Mouse (Mus musculus): ENCODE measurements around the gene Fbxo40. TPM values are rescaled to one million over a fixed set of nuclear protein-coding genes. Genes with fewer than 3 reads are reported as not detected.

Fbxo40 gene
- polyA plus RNA-seq, 1 experiment from 2014 or later: 0.03 TPM

DNA sequence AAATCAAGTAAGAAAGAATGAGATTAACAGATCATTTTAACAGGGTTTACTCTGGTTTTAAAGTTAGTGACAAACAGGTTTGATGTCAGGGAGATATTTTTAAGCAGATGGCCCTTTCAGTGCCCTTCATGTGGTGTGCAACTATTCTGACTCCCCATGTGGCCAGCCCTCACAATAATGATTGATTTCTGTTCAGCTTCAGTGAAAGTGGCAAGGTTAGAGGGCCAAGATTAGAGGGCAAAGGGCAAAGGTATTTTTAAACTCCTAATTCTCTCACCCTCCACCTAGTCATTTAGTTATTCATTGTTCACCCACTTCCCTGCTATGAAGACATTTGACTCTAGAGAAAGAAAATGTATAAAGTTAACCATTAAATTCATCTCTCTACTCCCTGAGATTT, 2.2 kb downstream of the Fbxo40 start:
- Histone ChIP-seq H3K27me3 (replicated peaks; ENCODE audit: control insufficient read depth, insufficient read depth, low read length) (no peaks in the 10 kb centered on the region), H3K4me3 (ENCODE audit: low read depth, low read length) (no peak overlapping the region), H3K4me1 (replicated peaks; ENCODE audit: control insufficient read depth, insufficient read depth, low read length) (no peaks in the 10 kb centered on the region), H3K36me3 (ENCODE audit: control insufficient read depth, insufficient read depth) (no peaks in the 10 kb centered on the region), H3K9ac (ENCODE audit: low read depth, low read length) (no peak overlapping the region), H3K27ac (ENCODE audit: low read depth, low read length) (no peak overlapping the region), H3K4me2 (replicated peaks; ENCODE audit: low read depth) (no peak overlapping the region), H3K9me3 (ENCODE audit: control insufficient read depth) (no peaks in the 10 kb centered on the region)
- ATAC-seq: no peak
- no peak for TF ChIP-seq CTCF (IDR thresholded peaks at IDR 0.05; ENCODE audit: low read depth)

DNA sequence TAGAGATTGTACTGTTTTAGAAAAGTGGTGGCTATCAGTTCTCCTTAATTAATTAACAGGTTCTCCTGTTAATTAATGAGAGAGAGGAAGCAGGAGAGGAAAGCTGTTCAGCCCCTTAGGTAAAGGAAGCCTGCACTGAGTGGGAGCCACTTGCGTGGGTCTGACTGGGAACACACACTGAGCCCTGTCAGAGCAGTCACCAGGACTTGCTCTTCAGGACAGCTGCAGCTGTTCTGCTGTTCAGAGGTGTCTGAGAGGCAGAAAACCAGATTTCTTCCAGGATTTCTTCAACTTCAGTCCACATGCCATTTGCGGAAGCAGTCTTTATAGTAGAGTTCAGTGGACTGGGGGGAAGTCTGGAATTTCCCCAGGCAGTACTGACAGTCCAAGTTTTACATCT, 2.9 kb downstream of the Fbxo40 start:
- Histone ChIP-seq H3K9me3 (ENCODE audit: control insufficient read depth) (no peaks in the 10 kb centered on the region), H3K4me1 (replicated peaks; ENCODE audit: control insufficient read depth, insufficient read depth, low read length) (no peaks in the 10 kb centered on the region), H3K27ac (ENCODE audit: low read depth, low read length) (no peak overlapping the region), H3K4me3 (ENCODE audit: low read depth, low read length) (no peak overlapping the region), H3K36me3 (ENCODE audit: control insufficient read depth, insufficient read depth) (no peaks in the 10 kb centered on the region), H3K4me2 (replicated peaks; ENCODE audit: low read depth) (no peak overlapping the region), H3K9ac (ENCODE audit: low read depth, low read length) (no peak overlapping the region), H3K27me3 (replicated peaks; ENCODE audit: control insufficient read depth, insufficient read depth, low read length) (no peaks in the 10 kb centered on the region)
- no peak for TF ChIP-seq CTCF (IDR thresholded peaks at IDR 0.05; ENCODE audit: low read depth)
- no peak for ATAC-seq
- 85% methylated on average over 2 of the region's 2 CpGs for WGBS

DNA sequence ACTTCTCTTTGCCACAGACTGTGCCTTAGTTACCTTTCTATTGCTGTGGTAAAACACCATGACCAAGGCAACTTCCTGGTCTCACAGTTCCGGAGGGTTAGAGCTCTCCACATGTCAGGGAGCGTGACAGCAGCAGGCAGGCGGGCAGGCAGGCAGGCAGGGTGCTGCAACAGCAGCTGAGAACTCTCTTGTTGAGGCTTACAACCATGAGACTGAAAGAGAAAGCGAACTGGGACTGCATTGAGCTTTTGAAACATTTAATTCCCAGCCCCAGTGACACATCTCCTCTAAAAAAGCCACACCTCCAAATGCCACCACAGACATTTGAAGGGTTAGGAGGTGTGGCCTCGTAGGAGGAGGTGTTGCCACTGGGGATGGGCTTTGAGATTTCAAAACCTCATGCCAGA, 4.6 kb downstream of the Fbxo40 start:
- H3K27me3 ChIP-seq (replicated peaks; ENCODE audit: control insufficient read depth, insufficient read depth, low read length): no peaks in the 10 kb centered on the region
- no peak overlapping the region for H3K9ac ChIP-seq (ENCODE audit: low read depth, low read length)
- no peaks in the 10 kb centered on the region for H3K9me3 ChIP-seq (ENCODE audit: control insufficient read depth)
- H3K36me3 ChIP-seq (ENCODE audit: control insufficient read depth, insufficient read depth): no peaks in the 10 kb centered on the region
- H3K4me3 ChIP-seq (ENCODE audit: low read depth, low read length): no peak overlapping the region
- no peaks in the 10 kb centered on the region for H3K4me1 ChIP-seq (replicated peaks; ENCODE audit: control insufficient read depth, insufficient read depth, low read length)
- H3K27ac ChIP-seq (ENCODE audit: low read depth, low read length): no peak overlapping the region
- ATAC-seq: no peak
- no peak for TF ChIP-seq CTCF (IDR thresholded peaks at IDR 0.05; ENCODE audit: low read depth)
- WGBS: 65% methylated on average over 5 of the region's 5 CpGs
- H3K4me2 ChIP-seq (replicated peaks; ENCODE audit: low read depth): no peak overlapping the region

DNA sequence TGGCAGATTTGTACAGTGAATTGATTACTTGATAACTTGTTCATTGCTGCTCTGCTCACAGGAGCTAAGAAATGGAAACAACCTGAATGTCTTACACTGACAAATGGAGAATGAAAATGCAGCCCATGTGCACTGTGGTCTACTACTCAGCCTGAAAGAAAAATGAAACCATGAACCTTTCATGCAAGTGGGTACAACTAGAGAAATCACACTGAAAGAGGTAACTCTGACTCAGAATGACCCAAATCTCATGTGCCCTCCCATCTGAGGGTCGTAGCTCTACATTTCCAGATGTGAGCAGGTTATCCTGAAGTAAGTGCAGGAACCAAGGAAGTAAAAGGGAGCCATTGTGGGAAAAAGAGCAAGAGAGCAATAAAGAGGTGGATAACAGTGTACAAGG, 6.5 kb downstream of the Fbxo40 start:
- ATAC-seq: no peak
- no peak overlapping the region for H3K4me2 ChIP-seq (replicated peaks; ENCODE audit: low read depth)
- no peaks in the 10 kb centered on the region for H3K9me3 ChIP-seq (ENCODE audit: control insufficient read depth)
- no peaks in the 10 kb centered on the region for H3K4me1 ChIP-seq (replicated peaks; ENCODE audit: control insufficient read depth, insufficient read depth, low read length)
- no peaks in the 10 kb centered on the region for H3K36me3 ChIP-seq (ENCODE audit: control insufficient read depth, insufficient read depth)
- WGBS: 77% methylated on average over 1 of the region's 1 CpGs
- no peaks in the 10 kb centered on the region for H3K27me3 ChIP-seq (replicated peaks; ENCODE audit: control insufficient read depth, insufficient read depth, low read length)
- no peak overlapping the region for H3K27ac ChIP-seq (ENCODE audit: low read depth, low read length)
- H3K4me3 ChIP-seq (ENCODE audit: low read depth, low read length): no peak overlapping the region
- no peak for TF ChIP-seq CTCF (IDR thresholded peaks at IDR 0.05; ENCODE audit: low read depth)
- H3K9ac ChIP-seq (ENCODE audit: low read depth, low read length): no peak overlapping the region

DNA sequence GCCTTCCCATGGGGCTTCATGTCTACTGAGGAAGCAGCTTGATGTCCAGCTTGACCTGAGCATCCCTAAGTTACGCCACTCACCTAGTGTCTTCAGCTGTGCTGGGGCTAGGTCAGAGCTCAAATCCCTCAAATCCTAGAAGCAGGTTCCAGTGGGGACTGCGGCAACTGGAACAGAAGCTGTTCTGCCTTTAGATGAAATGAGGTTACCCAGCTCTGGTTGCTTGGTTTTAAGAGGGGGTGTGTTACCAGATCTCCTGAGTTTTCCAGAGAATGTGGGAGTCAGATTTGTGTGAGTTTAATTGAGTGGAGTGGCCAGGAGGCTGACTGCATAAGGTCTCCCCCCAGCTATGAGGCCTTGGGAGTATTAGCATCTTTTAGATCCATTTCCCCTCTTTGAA, 11.1 kb downstream of the Fbxo40 start:
- Histone ChIP-seq H3K9ac (ENCODE audit: low read depth, low read length) (no peak overlapping the region), H3K4me2 (replicated peaks; ENCODE audit: low read depth) (no peak overlapping the region), H3K27me3 (replicated peaks; ENCODE audit: control insufficient read depth, insufficient read depth, low read length) (no peaks in the 10 kb centered on the region), H3K36me3 (ENCODE audit: control insufficient read depth, insufficient read depth) (no peaks in the 10 kb centered on the region), H3K4me3 (ENCODE audit: low read depth, low read length) (no peak overlapping the region), H3K27ac (ENCODE audit: low read depth, low read length) (no peak overlapping the region), H3K9me3 (ENCODE audit: control insufficient read depth) (no peaks in the 10 kb centered on the region), H3K4me1 (replicated peaks; ENCODE audit: control insufficient read depth, insufficient read depth, low read length) (no peaks in the 10 kb centered on the region)
- ATAC-seq: no peak
- no peak for TF ChIP-seq CTCF (IDR thresholded peaks at IDR 0.05; ENCODE audit: low read depth)
- 93% methylated on average over 2 of the region's 2 CpGs for WGBS

DNA sequence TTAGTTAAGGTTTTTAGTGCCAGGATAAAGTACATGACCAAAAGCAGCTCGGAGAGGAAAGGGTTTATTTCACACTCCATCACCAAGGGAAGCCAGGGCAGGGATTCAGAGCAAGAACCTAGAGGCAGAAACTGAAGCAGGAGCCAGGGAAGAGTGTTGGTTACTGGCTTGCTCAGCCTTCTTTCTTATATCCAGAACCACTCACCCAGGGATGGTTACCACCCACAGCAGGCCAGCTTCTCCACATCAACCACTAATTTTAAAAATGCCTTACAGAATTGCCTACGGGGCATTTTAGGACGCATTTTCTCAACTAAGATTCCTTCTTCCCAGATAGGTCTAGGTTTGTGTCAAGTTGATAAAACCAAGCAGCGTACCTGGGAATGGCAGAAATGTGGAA, 26.9 kb downstream of the Fbxo40 start:
- no peak overlapping the region for H3K4me3 ChIP-seq (ENCODE audit: low read depth, low read length)
- no peak overlapping the region for H3K9ac ChIP-seq (ENCODE audit: low read depth, low read length)
- WGBS: 88% methylated on average over 4 of the region's 4 CpGs
- ATAC-seq: no peak
- TF ChIP-seq CTCF (IDR thresholded peaks at IDR 0.05; ENCODE audit: low read depth): no peak
- no peak overlapping the region for H3K27ac ChIP-seq (ENCODE audit: low read depth, low read length)
- H3K4me2 ChIP-seq (replicated peaks; ENCODE audit: low read depth): no peak overlapping the region
- H3K36me3 ChIP-seq (ENCODE audit: control insufficient read depth, insufficient read depth): no peaks in the 10 kb centered on the region
- no peaks in the 10 kb centered on the region for H3K27me3 ChIP-seq (replicated peaks; ENCODE audit: control insufficient read depth, insufficient read depth, low read length)
- H3K4me1 ChIP-seq (replicated peaks; ENCODE audit: control insufficient read depth, insufficient read depth, low read length): no peaks in the 10 kb centered on the region
- H3K9me3 ChIP-seq (ENCODE audit: control insufficient read depth): no peaks in the 10 kb centered on the region

DNA sequence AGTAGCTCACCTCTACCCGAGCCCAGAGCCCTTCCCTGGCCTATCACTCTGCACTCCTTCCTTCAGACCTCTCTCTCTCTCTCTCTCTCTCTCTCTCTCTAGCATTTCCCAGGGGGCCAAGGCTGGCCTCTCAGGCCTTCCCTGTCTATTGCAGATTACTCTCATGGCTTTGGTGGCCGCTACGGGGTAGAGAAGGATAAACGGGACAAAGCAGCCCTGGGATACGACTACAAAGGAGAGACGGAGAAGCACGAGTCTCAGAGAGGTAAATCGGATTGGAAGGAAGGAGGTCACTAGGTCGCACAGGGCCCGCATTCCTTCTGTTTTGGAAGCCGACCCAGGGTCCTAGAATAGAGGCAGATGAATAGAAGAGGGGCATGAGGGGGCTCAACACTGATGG, 35.2 kb downstream of the Fbxo40 start:
- ATAC-seq: no peak
- Histone ChIP-seq H3K4me2 (replicated peaks; ENCODE audit: low read depth) (no peak overlapping the region), H3K36me3 (ENCODE audit: control insufficient read depth, insufficient read depth) (no peaks in the 10 kb centered on the region), H3K27ac (ENCODE audit: low read depth, low read length) (no peak overlapping the region), H3K9ac (ENCODE audit: low read depth, low read length) (no peak overlapping the region), H3K4me3 (ENCODE audit: low read depth, low read length) (no peak overlapping the region), H3K4me1 (replicated peaks; ENCODE audit: control insufficient read depth, insufficient read depth, low read length) (no peaks in the 10 kb centered on the region), H3K9me3 (ENCODE audit: control insufficient read depth) (no peaks in the 10 kb centered on the region), H3K27me3 (replicated peaks; ENCODE audit: control insufficient read depth, insufficient read depth, low read length) (no peaks in the 10 kb centered on the region)
- TF ChIP-seq CTCF (IDR thresholded peaks at IDR 0.05; ENCODE audit: low read depth): no peak
- WGBS: 78% methylated on average over 11 of the region's 11 CpGs
